Mouse (Mus musculus): ENCODE results near the gene Agr3.

DNA sequence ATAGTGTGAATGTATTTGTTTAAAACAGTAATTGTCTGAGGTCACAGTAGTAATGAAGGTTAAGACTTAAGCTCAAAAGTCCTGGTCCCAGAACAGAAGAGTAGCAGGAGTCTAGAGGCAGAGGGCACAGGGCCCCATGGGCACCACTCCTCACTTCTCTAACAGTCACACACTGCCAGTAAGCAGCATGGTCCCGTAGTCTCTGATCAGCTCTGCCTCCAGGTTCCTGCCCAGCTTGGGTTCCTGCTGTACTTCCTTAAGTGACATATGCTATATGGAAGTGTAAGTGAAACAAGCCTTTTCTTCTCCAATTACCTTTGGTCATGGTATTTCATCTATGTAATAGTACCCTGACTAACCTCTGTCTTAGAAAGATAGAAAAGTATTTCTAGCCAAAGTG lies 14.8 kb upstream of the Agr3 start:
- TF ChIP-seq CTCF (IDR thresholded peaks at IDR 0.05; ENCODE audit: borderline replicate concordance, insufficient read depth, low read length) (no peak), POLR2A (IDR thresholded peaks at IDR 0.05; ENCODE audit: low read depth, low read length) (no peak)
